Mouse (Mus musculus): Measurements from ENCODE around the gene Nhlh2.
A peak's percentile ranks its signal among the peaks of the same experiment; 100 is the strongest.

The Nhlh2 gene

DNA sequence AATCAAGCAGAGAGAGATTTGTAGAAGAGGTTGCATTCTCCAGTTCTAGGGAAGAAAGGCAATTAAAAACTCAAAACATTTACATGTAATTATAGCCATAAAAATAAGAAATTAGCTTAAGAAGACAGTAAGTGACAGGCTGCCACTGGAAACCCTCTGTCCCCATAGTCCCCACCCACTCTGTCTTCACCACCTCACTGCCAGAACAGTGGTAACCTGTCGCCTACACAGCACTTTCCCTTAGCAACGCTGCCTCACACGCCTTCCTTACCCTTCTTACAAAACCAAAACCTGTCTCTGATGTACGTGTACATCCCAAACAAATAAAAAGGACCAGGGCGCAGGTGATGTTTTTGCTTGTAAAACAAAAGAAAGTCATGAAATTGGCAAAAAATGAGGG lies 15.8 kb downstream of the Nhlh2 start:
- DNase-seq, result no peak

GRCm38 (mm10) chr3:102027880-102028279 lies 18.0 kb downstream of the Nhlh2 start:
- DNase-seq, result no peak

GRCm38 (mm10) chr3:102037806-102038205 lies 27.9 kb downstream of the Nhlh2 start:
- no peak for DNase-seq

GRCm38 (mm10) chr3:102038608-102039007 lies 28.7 kb downstream of the Nhlh2 start:
- no peak for DNase-seq

DNA sequence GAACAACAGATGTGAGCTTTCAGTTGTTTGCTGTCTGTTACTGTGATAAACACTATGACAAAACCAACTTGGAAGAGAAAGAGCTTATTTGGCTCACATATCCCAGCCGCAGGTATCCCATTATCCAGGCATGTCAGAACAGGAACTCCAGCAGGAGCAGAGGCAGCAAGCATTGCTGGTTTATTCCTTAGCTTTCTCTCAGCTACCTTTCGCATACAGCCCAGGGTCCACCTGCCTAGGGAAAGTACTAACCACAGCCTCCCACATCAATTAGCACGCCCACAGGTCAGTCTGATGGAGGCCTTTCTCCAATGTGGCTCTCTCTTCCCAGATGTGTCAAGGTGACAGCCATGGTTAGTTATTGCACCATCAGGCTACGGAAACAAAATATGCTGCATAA lies 31.8 kb downstream of the Nhlh2 start:
- no peak for DNase-seq

DNA sequence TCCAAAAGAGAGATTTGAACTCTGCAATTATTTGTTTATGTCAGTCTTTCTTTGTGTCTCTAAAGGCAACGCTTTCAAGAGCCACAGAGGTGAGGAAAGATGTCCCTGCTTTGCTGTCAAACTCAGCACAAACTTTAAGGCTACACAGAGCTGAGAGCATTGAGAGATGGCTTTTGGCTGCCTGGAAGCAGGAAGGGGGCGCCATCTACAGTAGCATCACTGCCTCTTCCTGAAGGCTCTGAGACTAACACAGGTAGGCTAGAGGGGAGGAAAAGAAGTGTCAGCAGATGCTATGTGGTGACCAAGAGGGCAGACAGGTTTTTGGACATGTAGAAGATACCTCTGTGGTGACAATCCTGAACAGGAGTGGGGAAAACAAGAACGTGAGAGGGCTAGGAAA lies 35.2 kb downstream of the Nhlh2 start:
- DNase-seq, result no peak

- no peak for DNase-seq
Measured at GRCm38 (mm10) chr3:102047532-102047931, 37.7 kb downstream of the Nhlh2 start.

GRCm38 (mm10) chr3:102049207-102050104 lies 39.6 kb downstream of the Nhlh2 start:
- DNase-seq, result no peak

GRCm38 (mm10) chr3:102052036-102052435 lies 42.2 kb downstream of the Nhlh2 start:
- DNase-seq, result no peak

GRCm38 (mm10) chr3:102053293-102053692 lies 43.4 kb downstream of the Nhlh2 start:
- DNase-seq, result no peak

DNA sequence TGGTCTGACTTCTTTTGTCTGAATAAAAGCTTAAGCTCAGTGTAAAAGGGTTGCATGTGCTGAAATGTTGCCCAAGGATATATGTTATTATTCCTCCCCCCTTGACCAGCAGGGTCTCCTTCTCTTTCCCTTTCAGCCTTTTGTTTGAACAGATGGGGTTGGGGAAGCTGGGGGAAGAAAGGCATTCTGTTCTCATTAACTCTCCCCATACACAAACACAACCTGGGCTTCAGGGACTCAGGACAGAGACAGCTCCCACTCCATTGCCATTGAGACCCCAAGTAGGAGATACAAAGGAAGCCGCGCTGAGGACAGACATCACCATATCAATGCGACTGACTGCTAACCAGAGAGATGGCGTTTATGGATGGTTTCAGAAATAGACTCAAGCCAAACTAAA lies 46.0 kb downstream of the Nhlh2 start:
- no peak for DNase-seq

GRCm38 (mm10) chr3:102060065-102060464 lies 50.2 kb downstream of the Nhlh2 start:
- no peak for DNase-seq

DNA sequence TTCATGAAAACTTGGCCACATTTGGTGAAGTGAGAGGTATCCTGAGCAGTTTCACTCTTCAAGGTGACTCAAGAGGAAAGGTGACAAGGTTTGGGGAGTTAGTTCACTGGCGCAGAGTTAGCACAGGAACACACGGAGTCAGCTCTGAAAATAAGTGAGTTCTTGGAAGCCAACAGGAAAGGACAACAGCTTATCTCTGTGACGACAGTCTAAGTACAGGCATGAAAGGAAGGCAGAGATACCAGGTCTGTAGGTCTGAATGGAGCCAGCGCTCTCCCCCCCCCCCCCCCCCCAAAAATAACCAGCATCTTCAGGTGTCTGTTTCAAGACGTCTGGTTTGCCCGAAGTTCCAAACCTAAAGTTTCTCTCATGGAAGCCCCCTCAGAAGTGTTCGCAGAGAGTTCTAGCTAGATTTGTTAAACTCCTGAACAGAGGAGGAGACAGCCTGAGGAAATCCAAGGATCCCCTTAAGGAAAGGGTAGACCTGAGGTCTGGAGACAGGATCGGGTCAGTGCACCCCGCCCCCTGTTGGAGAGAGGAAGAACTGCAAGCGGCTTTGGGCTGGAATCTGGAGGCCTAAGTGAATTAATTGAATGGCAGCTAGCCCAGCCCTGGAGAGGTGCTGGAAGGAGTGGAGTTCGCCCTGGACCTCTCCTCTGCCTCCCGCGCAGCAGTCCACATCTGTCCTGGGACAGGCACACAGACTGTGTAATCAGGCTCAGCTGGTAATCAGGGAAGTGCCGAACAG lies 52.2 kb downstream of the Nhlh2 start:
- peak; percentile 26 to 28 for DNase-seq

GRCm38 (mm10) chr3:102062671-102063010 lies 52.8 kb downstream of the Nhlh2 start:
- no peak for DNase-seq

DNA sequence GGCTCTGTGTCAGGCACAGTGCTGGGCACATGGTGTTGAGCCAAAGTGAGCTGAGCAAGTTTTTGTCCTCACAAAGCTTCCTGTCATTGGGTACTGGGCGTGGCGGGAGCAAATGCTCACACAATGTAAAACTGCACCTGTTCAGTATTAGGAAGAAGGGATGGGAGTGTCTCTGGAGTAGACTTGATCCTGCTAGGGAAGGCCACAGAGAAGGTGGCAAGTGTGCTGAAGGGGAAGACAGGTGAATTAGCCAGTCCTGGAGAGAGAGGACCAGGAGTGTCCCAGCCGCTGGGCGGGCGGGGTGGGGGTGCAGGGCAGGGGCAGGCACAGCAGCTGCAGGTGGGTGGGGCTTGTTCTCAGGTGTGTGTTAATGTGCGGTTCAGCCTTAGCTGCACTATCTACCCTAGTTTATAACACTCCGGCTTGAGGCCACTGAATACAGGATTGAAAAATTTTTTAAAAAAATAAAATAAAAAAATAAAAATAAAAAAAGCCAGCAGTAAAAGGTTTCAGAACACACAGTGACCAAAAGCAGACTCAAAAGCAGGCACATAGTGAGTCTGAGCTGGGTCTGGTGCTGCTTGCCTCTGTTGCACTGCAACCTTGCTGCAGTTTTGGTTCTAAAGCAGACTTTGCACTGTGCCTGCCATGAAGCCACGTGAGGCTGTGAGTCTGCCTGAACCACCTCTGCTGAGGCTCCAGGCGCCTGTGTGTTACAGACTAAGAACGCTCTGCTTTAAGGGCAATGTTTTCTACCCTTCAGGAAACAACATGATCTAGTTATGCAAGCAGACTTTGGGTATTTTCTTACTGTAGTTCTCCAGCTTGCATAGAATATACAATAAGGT lies 53.6 kb downstream of the Nhlh2 start:
- DNase-seq, result no peak

- no peak for DNase-seq
Measured at GRCm38 (mm10) chr3:102064566-102064965, 54.7 kb downstream of the Nhlh2 start.
